Mouse (Mus musculus) megakaryocyte progenitor cell, adult 5-6 weeks (primary cell): ENCODE measurements around the gene Tex13c2. TPM values are rescaled to one million over a fixed set of nuclear protein-coding genes. Genes with fewer than 3 reads are reported as not detected.
A peak's percentile ranks its signal among the peaks of the same experiment; 100 is the strongest.

Experiments used
- ATAC-seq: replicated peaks from 2 replicates; pipeline ENCODE4 v1.8.0; 2016; ENCODE audit warnings: mild to moderate bottlenecking, moderate TSS enrichment, inconsistent platforms; ENCODE audit not compliant: poor library complexity
- total RNA-seq, 2 experiments: library from RNA; stranded (forward) in 1 of 2; stranded (reverse) in 1 of 2; fragments of 157-497, 149-512 nt in 1 of 2; fragments of 200-1000 nt in 1 of 2; gene quantifications; 2 replicates each; pipeline versions ENCODE4 v1.2.3 to v1.2.4; 2015 to 2017

Gene Tex13c2
- total RNA-seq (2015) (not detected in 2 replicates), total RNA-seq (2017) (not detected in 2 replicates)

- no peak for ATAC-seq
Measured at GRCm38 (mm10) chrX:42489446-42489845, at the start of gene Tex13c2. Gene Tex13c2 (plus strand): TSS chrX:42489691.

GRCm38 (mm10) chrX:42450305-42450704 is 39.2 kb upstream of the Tex13c2 start:
- peak; percentile 71 for ATAC-seq

GRCm38 (mm10) chrX:42453001-42453400 is 36.5 kb upstream of the Tex13c2 start:
- ATAC-seq, result peak; percentile 85

GRCm38 (mm10) chrX:42454533-42454932 is 35.0 kb upstream of the Tex13c2 start:
- peak; percentile 46; the same call in 1 of the 2 replicates for ATAC-seq

GRCm38 (mm10) chrX:42490336-42490735 is 845 bp downstream of the Tex13c2 start:
- ATAC-seq, result no peak

GRCm38 (mm10) chrX:42500538-42500937 is 11.0 kb downstream of the Tex13c2 start:
- ATAC-seq, result peak; percentile 75

GRCm38 (mm10) chrX:42502291-42503043 is 13.0 kb downstream of the Tex13c2 start, which contains the start of gene Sh2d1a:
Gene Sh2d1a (plus strand): TSS chrX:42502453.
- ATAC-seq, result no peak

GRCm38 (mm10) chrX:42511105-42511504 is 21.6 kb downstream of the Tex13c2 start:
- no peak for ATAC-seq

GRCm38 (mm10) chrX:42512567-42512966 is 23.1 kb downstream of the Tex13c2 start:
- ATAC-seq, result peak; percentile 75

- no peak for ATAC-seq
Measured at GRCm38 (mm10) chrX:42522868-42523267, 33.4 kb downstream of the Tex13c2 start.

- ATAC-seq, result no peak
Measured at GRCm38 (mm10) chrX:42530703-42531102, 41.2 kb downstream of the Tex13c2 start.

- peak; percentile 20; the same call in 1 of the 2 replicates for ATAC-seq
Measured at GRCm38 (mm10) chrX:42540030-42540755, 50.7 kb downstream of the Tex13c2 start.

- peak; percentile 96 for ATAC-seq
Measured at GRCm38 (mm10) chrX:42540756-42541053, 51.2 kb downstream of the Tex13c2 start.

Other genes starting within 250 kb of the Tex13c2 start
- gene Sh2d1a, start 12.8 kb downstream of the Tex13c2 start, total RNA-seq (2015), result not detected in 2 replicates
- gene Sh2d1a, start 12.8 kb downstream of the Tex13c2 start, total RNA-seq (2017), result not detected in 2 replicates